Mouse (Mus musculus): Measurements from ENCODE around the gene Boll.

- TF ChIP-seq POLR2A (IDR thresholded peaks at IDR 0.05; ENCODE audit: insufficient read length, low read depth), result no peak
- TF ChIP-seq MYOD1 (IDR thresholded peaks at IDR 0.05; ENCODE audit: control insufficient read depth in 1 of 3, insufficient read length in 2 of 3, low read depth in 2 of 3), result no peak
- no peak for TF ChIP-seq E2F4 (IDR thresholded peaks at IDR 0.05; ENCODE audit: insufficient read depth)
- no peak for TF ChIP-seq MAX (IDR thresholded peaks at IDR 0.05; ENCODE audit: low read depth)
- no peak for TF ChIP-seq MYOG (IDR thresholded peaks at IDR 0.05; ENCODE audit: control insufficient read depth in 1 of 3, insufficient read depth in 1 of 3, insufficient read length in 2 of 3, low read depth in 2 of 3)
- TF ChIP-seq TCF12 (IDR thresholded peaks at IDR 0.05; ENCODE audit: insufficient read depth, poor library complexity, severe bottlenecking), result no peak
- no peak for TF ChIP-seq SRF (IDR thresholded peaks at IDR 0.05; ENCODE audit: control insufficient read depth, insufficient read length, low read depth)
- no peak for TF ChIP-seq REST (IDR thresholded peaks at IDR 0.05; ENCODE audit: insufficient read depth, insufficient read length)
- no peak for TF ChIP-seq TCF3 (IDR thresholded peaks at IDR 0.05; ENCODE audit: insufficient read length, low read depth)
- TF ChIP-seq CEBPB (IDR thresholded peaks at IDR 0.05; ENCODE audit: insufficient read depth, poor library complexity, severe bottlenecking), result no peak
- TF ChIP-seq USF1 (IDR thresholded peaks at IDR 0.05; ENCODE audit: low read depth), result no peak
Observed at GRCm38 (mm10) chr1:55411079-55411478, 47.8 kb upstream of the Boll start.
